Mouse (Mus musculus) heart, embryonic 15.5 days (tissue): Measurements from ENCODE around the gene Ubd. TPM values are rescaled to one million over a fixed set of nuclear protein-coding genes. Genes with fewer than 3 reads are reported as not detected.
"Not testable (repeated sequence)": the region's sequence is repeated elsewhere in the genome, so short reads cannot be mapped to it uniquely, and the experiment has no call there.

Experiments
- ATAC-seq: fragments of 200-750 bp; cut with Nextera tagmentation; replicated peaks from 2 replicates; pipeline ENCODE4 v1.8.0; 2017; ENCODE audit warnings: low read depth, moderate TSS enrichment; ENCODE audit not compliant: insufficient number of reproducible peaks, insufficient read depth, low FRiP score
- H3K27ac ChIP-seq: fragments of 300-500 bp; sonication (generic); 2 replicates; pipeline ENCODE4 v1.5.1; 2015; ENCODE audit warnings: mild to moderate bottlenecking, inconsistent platforms
- H3K27me3 ChIP-seq: fragments of 300-500 bp; sonication (generic); 2 replicates; pipeline ENCODE4 v1.6.1; 2015; ENCODE audit warnings: inconsistent platforms
- H3K36me3 ChIP-seq: fragments of 300-500 bp; sonication (generic); 2 replicates; pipeline ENCODE4 v1.6.1; 2015; ENCODE audit warnings: mild to moderate bottlenecking, inconsistent platforms
- H3K4me1 ChIP-seq: fragments of 300-500 bp; sonication (generic); replicated peaks from 2 replicates; pipeline ENCODE4 v1.6.1; 2015; ENCODE audit warnings: inconsistent platforms
- H3K4me2 ChIP-seq: fragments of 300-500 bp; sonication (generic); 2 replicates; pipeline ENCODE4 v1.6.1; 2015; ENCODE audit warnings: inconsistent platforms, mild to moderate bottlenecking, moderate library complexity
- H3K4me3 ChIP-seq: fragments of 300-500 bp; sonication (generic); 2 replicates; pipeline ENCODE4 v1.5.1; 2015; ENCODE audit warnings: mild to moderate bottlenecking, inconsistent platforms
- H3K9ac ChIP-seq: fragments of 300-500 bp; sonication (generic); 2 replicates; pipeline ENCODE4 v1.6.1; 2015; ENCODE audit warnings: mild to moderate bottlenecking, inconsistent platforms
- H3K9me3 ChIP-seq: fragments of 300-500 bp; sonication (generic); replicated peaks from 2 replicates; pipeline ENCODE4 v1.6.1; 2016; ENCODE audit warnings: inconsistent platforms
- WGBS: fragments of 180-500 bp; shearing (Covaris S2); methylation state at CpG from one replicate; pipeline ENCODE4 v1.1.7; 2015; ENCODE audit warnings: mixed read lengths; 5-methylcytosine and 5-hydroxymethylcytosine counted together
- polyA plus RNA-seq: library from polyadenylated mRNA; unstranded; fragments of >200 nt; fragmentation: Nextera tagmentation; extraction: Ambion mirVana; gene quantifications from 2 replicates; pipeline ENCODE4 v1.2.1, GENCODE M21; 2015

Gene Ubd
- polyA plus RNA-seq, 1 experiment from 2014 or later: 0.35 TPM

GRCm38 (mm10) chr17:37213018-37213417, 19.3 kb downstream of the Ubd start, which contains the start of gene Olfr95:
Olfr95 (minus strand) TSS chr17:37213118.
- Histone ChIP-seq H3K9ac (no peak within 1 kb of the TSS), H3K27me3 (peaks cover 22% of the 10 kb centered on the region), H3K4me3 (no peak within 1 kb of the TSS), H3K36me3 (no peaks in the 10 kb centered on the region), H3K27ac (no peak within 1 kb of the TSS), H3K4me1 (peaks cover 5% of the 10 kb centered on the region; the same call in 1 of the 2 replicates), H3K9me3 (no peaks in the 10 kb centered on the region), H3K4me2 (no peak within 1 kb of the TSS)
- no peak for ATAC-seq
- WGBS: 67% methylated on average over 3 of the region's 3 CpGs

- Histone ChIP-seq H3K4me2 (no peak overlapping the region), H3K9me3 (no peaks in the 10 kb centered on the region), H3K27ac (no peak overlapping the region), H3K27me3 (no peaks in the 10 kb centered on the region), H3K36me3 (no peaks in the 10 kb centered on the region), H3K4me3 (no peak overlapping the region), H3K4me1 (no peaks in the 10 kb centered on the region), H3K9ac (no peak overlapping the region)
- no peak for ATAC-seq
- WGBS: 75% methylated on average over 3 of the region's 3 CpGs
Observed at GRCm38 (mm10) chr17:37218486-37218885, 24.8 kb downstream of the Ubd start.

- ATAC-seq: no peak
- WGBS: 48% methylated on average over 4 of the region's 4 CpGs
- no peaks in the 10 kb centered on the region for H3K4me1 ChIP-seq
- H3K4me3 ChIP-seq: no peak within 1 kb of the TSS
- H3K27ac ChIP-seq: no peak within 1 kb of the TSS
- no peak within 1 kb of the TSS for H3K9ac ChIP-seq
- H3K4me2 ChIP-seq: no peak within 1 kb of the TSS
- H3K27me3 ChIP-seq: no peaks in the 10 kb centered on the region
- no peaks in the 10 kb centered on the region for H3K9me3 ChIP-seq
- no peaks in the 10 kb centered on the region for H3K36me3 ChIP-seq
Observed at GRCm38 (mm10) chr17:37219846-37220245, 26.2 kb downstream of the Ubd start, which contains the start of gene Olfr96. Olfr96 (plus strand) TSS chr17:37220146.

GRCm38 (mm10) chr17:37221879-37222278, 28.2 kb downstream of the Ubd start:
- no peak for ATAC-seq
- WGBS: 25% methylated on average over 1 of the region's 1 CpGs
- H3K27ac ChIP-seq: no peak overlapping the region
- no peaks in the 10 kb centered on the region for H3K36me3 ChIP-seq
- H3K4me1 ChIP-seq: no peaks in the 10 kb centered on the region
- H3K9me3 ChIP-seq: no peaks in the 10 kb centered on the region
- no peak overlapping the region for H3K9ac ChIP-seq
- no peaks in the 10 kb centered on the region for H3K27me3 ChIP-seq
- H3K4me3 ChIP-seq: no peak overlapping the region
- H3K4me2 ChIP-seq: no peak overlapping the region

GRCm38 (mm10) chr17:37237230-37237629, 43.5 kb downstream of the Ubd start, which contains the start of gene Olfr97:
Olfr97 (minus strand) TSS chr17:37237330.
- H3K27ac ChIP-seq, H3K4me3 ChIP-seq, H3K36me3 ChIP-seq, H3K27me3 ChIP-seq, H3K4me2 ChIP-seq, H3K9me3 ChIP-seq, H3K4me1 ChIP-seq, H3K9ac ChIP-seq, ATAC-seq: not testable (repeated sequence)
- 67% methylated on average over 2 of the region's 2 CpGs for WGBS

- Histone ChIP-seq H3K9ac (no peak overlapping the region), H3K27me3 (no peaks in the 10 kb centered on the region), H3K36me3 (no peaks in the 10 kb centered on the region), H3K27ac (no peak overlapping the region), H3K4me1 (no peaks in the 10 kb centered on the region), H3K9me3 (no peaks in the 10 kb centered on the region), H3K4me2 (no peak overlapping the region), H3K4me3 (no peak overlapping the region)
- WGBS: 50% methylated on average over 3 of the region's 3 CpGs
- ATAC-seq: no peak
Observed at GRCm38 (mm10) chr17:37242198-37242597, 48.5 kb downstream of the Ubd start.

Other genes starting within 250 kb of the Ubd start
- 73.1 and 81.3 TPM in 2 replicates for gene Ppp1r11, start 242.2 kb upstream of the Ubd start, polyA plus RNA-seq
- gene Znrd1, start 235.3 kb upstream of the Ubd start, polyA plus RNA-seq: 41.2 and 47.4 TPM in 2 replicates
- gene Znrd1as, start 235.3 kb upstream of the Ubd start, polyA plus RNA-seq: 6.2 and 7.4 TPM in 2 replicates
- not detected in 2 replicates for gene 2410137M14Rik, start 212.7 kb upstream of the Ubd start, polyA plus RNA-seq
- 0.34 and 0.49 TPM in 2 replicates for gene H2-M5, start 204.4 kb upstream of the Ubd start, polyA plus RNA-seq
- gene Zfp57, start 192.7 kb upstream of the Ubd start, polyA plus RNA-seq: 32.4 and 40.4 TPM in 2 replicates
- 0.13 TPM in 1 of 2 replicates, not detected in the other for gene Mog, start 170.5 kb upstream of the Ubd start, polyA plus RNA-seq
- 4.6 and 5.6 TPM in 2 replicates for gene Gabbr1, start 147.9 kb upstream of the Ubd start, polyA plus RNA-seq
- gene Olfr90, start 105.4 kb upstream of the Ubd start, polyA plus RNA-seq: not detected in 2 replicates
- not detected in 2 replicates for gene Olfr91, start 95.6 kb upstream of the Ubd start, polyA plus RNA-seq
- gene Olfr92, start 73.8 kb upstream of the Ubd start, polyA plus RNA-seq: not detected in 2 replicates
- not detected in 2 replicates for gene Olfr93, start 32.4 kb upstream of the Ubd start, polyA plus RNA-seq
- gene Olfr94, start 7.1 kb downstream of the Ubd start, polyA plus RNA-seq: not detected in 2 replicates
- not detected in 2 replicates for gene Olfr95, start 19.2 kb downstream of the Ubd start, polyA plus RNA-seq
- not detected in 2 replicates for gene Olfr96, start 26.3 kb downstream of the Ubd start, polyA plus RNA-seq
- not detected in 2 replicates for gene Olfr97, start 43.4 kb downstream of the Ubd start, polyA plus RNA-seq
- gene Olfr98, start 69.9 kb downstream of the Ubd start, polyA plus RNA-seq: not detected in 2 replicates
- gene H2-M3, start 76.3 kb downstream of the Ubd start, polyA plus RNA-seq: 1.5 and 2.8 TPM in 2 replicates
- 0.10 TPM in 1 of 2 replicates, not detected in the other for gene Olfr99, start 89.6 kb downstream of the Ubd start, polyA plus RNA-seq
- not detected in 2 replicates for gene Olfr101, start 110.4 kb downstream of the Ubd start, polyA plus RNA-seq
- not detected in 2 replicates for gene Olfr102, start 123.2 kb downstream of the Ubd start, polyA plus RNA-seq
- gene Olfr103, start 145.8 kb downstream of the Ubd start, polyA plus RNA-seq: not detected in 2 replicates
- not detected in 2 replicates for gene Olfr104-ps, start 165.7 kb downstream of the Ubd start, polyA plus RNA-seq
- not detected in 2 replicates for gene Olfr105-ps, start 185.1 kb downstream of the Ubd start, polyA plus RNA-seq
- not detected in 2 replicates for gene Olfr106-ps, start 196.5 kb downstream of the Ubd start, polyA plus RNA-seq
- gene Olfr107, start 205.3 kb downstream of the Ubd start, polyA plus RNA-seq: not detected in 2 replicates